Mouse (Mus musculus) intestine, embryonic 16.5 days (tissue): ENCODE data around the gene Bahcc1. TPM values are rescaled to one million over a fixed set of nuclear protein-coding genes. Genes with fewer than 3 reads are reported as not detected.

Experiments used
- ATAC-seq: fragments of 200-750 bp; cut with Nextera tagmentation; 2 replicates; pipeline ENCODE4 v1.8.0; 2017; ENCODE audit warnings: moderate TSS enrichment, moderate library complexity
- H3K27ac ChIP-seq: fragments of 300-500 bp; sonication (generic); 2 replicates; pipeline ENCODE4 v1.5.1; 2014; ENCODE audit warnings: mild to moderate bottlenecking, low read length
- H3K27me3 ChIP-seq: fragments of 300-500 bp; sonication (generic); replicated peaks from 2 replicates; pipeline ENCODE4 v1.6.1; 2014; ENCODE audit warnings: low read length, control low read depth, mixed read lengths; ENCODE audit not compliant: control insufficient read depth, insufficient read depth
- H3K36me3 ChIP-seq: fragments of 300-500 bp; sonication (generic); 2 replicates; pipeline ENCODE4 v1.6.1; 2014; ENCODE audit warnings: low read length, control low read depth; ENCODE audit not compliant: control insufficient read depth, insufficient read depth
- H3K4me1 ChIP-seq: fragments of 300-500 bp; sonication (generic); 2 replicates; pipeline ENCODE4 v1.6.1; 2014; ENCODE audit warnings: low read length, control low read depth, mixed read lengths; ENCODE audit not compliant: control insufficient read depth, insufficient read depth
- H3K4me2 ChIP-seq: fragments of 300-500 bp; sonication (generic); 2 replicates; pipeline ENCODE4 v1.6.1; 2014; ENCODE audit warnings: low read depth, low read length, control low read depth
- H3K4me3 ChIP-seq: fragments of 300-500 bp; sonication (generic); 2 replicates; pipeline ENCODE4 v1.5.1; 2014; ENCODE audit warnings: mild to moderate bottlenecking, low read length
- H3K9ac ChIP-seq: fragments of 300-500 bp; sonication (generic); 2 replicates; pipeline ENCODE4 v1.6.1; 2014; ENCODE audit warnings: low read depth, low read length
- H3K9me3 ChIP-seq: fragments of 300-500 bp; sonication (generic); 2 replicates; pipeline ENCODE4 v1.6.1; 2016; ENCODE audit warnings: low read length, control low read depth; ENCODE audit not compliant: control insufficient read depth
- WGBS: fragments of 180-500 bp; shearing (Covaris S2); extraction: QIAGEN DNeasy Blood & Tissue Kit; methylation state at CpG from one replicate; pipeline ENCODE4 v1.1.7; 2014; 5-methylcytosine and 5-hydroxymethylcytosine counted together
- polyA plus RNA-seq: library from polyadenylated mRNA; unstranded; fragments of >200 nt; fragmentation: Nextera tagmentation; extraction: Ambion mirVana; gene quantifications from 2 replicates; pipeline ENCODE4 v1.2.1, GENCODE M21; 2015

Bahcc1 gene
- polyA plus RNA-seq, 1 experiment from 2014 or later, result 5.7 TPM

DNA sequence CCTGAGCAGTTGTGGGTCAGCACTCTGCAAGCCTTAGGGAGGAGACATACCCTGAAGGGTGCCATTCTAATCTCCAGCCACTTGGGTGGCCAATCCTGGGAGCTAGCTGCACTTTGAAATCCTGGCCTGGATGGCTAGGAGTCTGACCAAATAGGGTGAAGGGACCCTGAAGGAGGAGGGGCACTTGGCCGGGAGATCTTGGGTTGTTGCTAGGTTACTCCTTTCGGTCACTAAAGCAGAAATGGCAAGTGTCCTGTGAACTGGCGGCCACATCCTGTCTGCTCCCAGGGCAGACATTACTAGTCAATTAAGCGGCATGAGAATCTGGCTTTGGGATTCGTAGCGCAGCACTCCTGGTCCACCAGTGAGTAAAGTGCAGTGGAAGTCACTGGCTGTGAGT, 31.3 kb downstream of the Bahcc1 start:
- Histone ChIP-seq H3K27me3 (no peaks in the 10 kb centered on the region), H3K27ac (no peak overlapping the region), H3K4me3 (no peak overlapping the region), H3K9ac (no peak overlapping the region), H3K9me3 (no peaks in the 10 kb centered on the region), H3K4me1 (peaks cover 66% of the 10 kb centered on the region), H3K4me2 (no peak overlapping the region), H3K36me3 (no peaks in the 10 kb centered on the region)
- ATAC-seq, result no peak
- 62% methylated on average over 6 of the region's 6 CpGs for WGBS

DNA sequence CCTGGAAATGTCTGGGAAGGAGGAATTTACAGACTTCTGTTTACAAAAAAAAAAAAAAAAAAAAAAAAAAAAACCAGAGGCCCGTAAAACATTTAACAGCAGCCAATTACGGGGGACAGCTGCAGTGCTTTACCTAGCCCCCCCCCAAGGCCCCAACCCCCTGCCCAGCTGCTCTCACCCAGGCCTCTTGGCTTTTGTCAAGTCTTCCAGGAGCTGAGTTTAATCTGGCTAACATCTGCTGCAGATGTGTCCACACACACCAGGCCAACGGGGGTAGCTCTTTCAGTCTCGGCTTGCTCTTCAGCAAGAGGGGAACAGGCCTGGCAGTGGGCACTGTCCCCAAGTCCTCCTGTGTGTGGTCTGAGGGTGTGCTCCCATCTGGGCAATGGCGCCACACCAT, 32.7 kb downstream of the Bahcc1 start:
- H3K4me1 ChIP-seq, result peaks cover 63% of the 10 kb centered on the region
- no peaks in the 10 kb centered on the region for H3K27me3 ChIP-seq
- 41% methylated on average over 5 of the region's 5 CpGs for WGBS
- no peak for ATAC-seq
- H3K9me3 ChIP-seq, result no peaks in the 10 kb centered on the region
- H3K9ac ChIP-seq, result peak overlapping the region; percentile 40; the same call in 1 of the 2 replicates
- H3K4me2 ChIP-seq, result no peak overlapping the region
- H3K27ac ChIP-seq, result no peak overlapping the region
- H3K36me3 ChIP-seq, result peaks cover 3% of the 10 kb centered on the region; the same call in 1 of the 2 replicates
- H3K4me3 ChIP-seq, result no peak overlapping the region

DNA sequence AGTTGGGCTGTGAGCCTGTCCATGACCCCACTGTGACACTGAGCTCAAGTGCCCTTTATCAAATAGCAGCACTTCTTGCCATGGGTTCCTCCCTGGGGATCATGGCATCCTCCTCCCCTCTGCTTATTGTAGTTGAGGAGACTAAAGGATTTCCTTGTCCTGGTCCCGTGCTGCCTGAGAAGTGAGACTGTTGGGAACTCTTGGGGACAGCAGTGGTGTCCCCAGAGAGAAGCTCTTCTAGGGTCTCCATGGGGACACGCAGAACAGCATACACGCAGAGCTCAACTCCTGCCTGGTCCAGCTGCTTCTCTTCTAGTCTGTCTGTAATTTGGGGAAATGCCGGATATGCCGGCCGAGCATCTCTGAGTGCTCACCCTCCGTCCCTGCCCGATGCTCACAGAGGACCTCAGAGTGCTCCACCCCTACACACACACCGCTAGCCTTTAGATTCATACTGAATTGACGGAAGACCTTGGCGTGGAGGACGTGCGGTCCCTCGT, 33.6 kb downstream of the Bahcc1 start:
- Histone ChIP-seq H3K4me3 (no peak overlapping the region), H3K27me3 (no peaks in the 10 kb centered on the region), H3K4me2 (no peak overlapping the region), H3K9ac (no peak overlapping the region), H3K27ac (no peak overlapping the region), H3K36me3 (peaks cover 3% of the 10 kb centered on the region; the same call in 1 of the 2 replicates), H3K9me3 (no peaks in the 10 kb centered on the region), H3K4me1 (peaks cover 57% of the 10 kb centered on the region)
- WGBS, result 77% methylated on average over 14 of the region's 14 CpGs
- ATAC-seq, result no peak

DNA sequence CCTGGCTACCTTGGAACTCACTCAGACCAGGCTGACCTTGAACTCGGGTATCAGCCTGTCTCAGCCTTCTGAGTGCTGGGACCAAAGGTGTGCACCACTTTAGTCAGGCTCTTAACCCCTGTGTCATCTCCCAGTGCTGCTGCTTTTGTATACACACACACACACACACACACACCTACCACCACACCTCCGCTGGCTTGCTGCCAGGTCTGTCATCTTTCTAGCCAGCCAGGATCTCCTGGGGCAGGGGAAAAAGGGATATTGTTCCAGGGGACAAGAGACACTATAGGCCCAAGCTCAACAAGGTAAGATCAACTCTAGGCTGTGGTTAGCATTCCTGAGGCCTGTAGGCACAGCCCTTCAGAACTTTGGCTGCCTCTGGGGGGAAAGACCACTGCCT, 34.5 kb downstream of the Bahcc1 start:
- Histone ChIP-seq H3K27ac (no peak overlapping the region), H3K9ac (no peak overlapping the region), H3K4me3 (no peak overlapping the region), H3K9me3 (no peaks in the 10 kb centered on the region), H3K4me1 (peaks cover 48% of the 10 kb centered on the region), H3K27me3 (no peaks in the 10 kb centered on the region), H3K36me3 (peaks cover 8% of the 10 kb centered on the region), H3K4me2 (no peak overlapping the region)
- no peak for ATAC-seq
- WGBS, result 77% methylated on average over 2 of the region's 2 CpGs

DNA sequence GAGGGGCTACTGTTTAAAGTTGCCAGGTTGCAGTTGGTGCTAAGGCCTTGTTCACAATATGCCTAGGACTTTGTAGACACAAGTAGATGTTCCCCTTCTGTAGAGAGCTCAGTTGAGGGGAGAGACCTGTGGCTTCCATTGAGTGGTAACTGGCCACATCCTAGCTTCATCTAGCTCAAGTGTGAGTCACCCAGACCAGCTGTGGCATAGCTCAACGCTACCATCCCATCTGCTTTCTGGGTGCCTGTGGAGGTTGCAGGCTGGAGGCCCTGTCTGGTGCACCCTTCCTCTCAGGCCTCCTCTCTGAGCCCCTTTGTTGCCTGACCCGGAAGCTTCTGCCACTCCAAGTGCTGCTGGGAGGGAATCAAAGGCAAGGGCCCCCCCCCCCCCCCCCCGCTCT, 34.9 kb downstream of the Bahcc1 start:
- H3K4me3 ChIP-seq, result no peak overlapping the region
- no peaks in the 10 kb centered on the region for H3K27me3 ChIP-seq
- ATAC-seq, result no peak
- H3K4me1 ChIP-seq, result peaks cover 44% of the 10 kb centered on the region
- H3K9me3 ChIP-seq, result no peaks in the 10 kb centered on the region
- no peak overlapping the region for H3K4me2 ChIP-seq
- H3K27ac ChIP-seq, result no peak overlapping the region
- no peak overlapping the region for H3K9ac ChIP-seq
- peaks cover 8% of the 10 kb centered on the region for H3K36me3 ChIP-seq
- WGBS, result 77% methylated on average over 2 of the region's 3 CpGs

DNA sequence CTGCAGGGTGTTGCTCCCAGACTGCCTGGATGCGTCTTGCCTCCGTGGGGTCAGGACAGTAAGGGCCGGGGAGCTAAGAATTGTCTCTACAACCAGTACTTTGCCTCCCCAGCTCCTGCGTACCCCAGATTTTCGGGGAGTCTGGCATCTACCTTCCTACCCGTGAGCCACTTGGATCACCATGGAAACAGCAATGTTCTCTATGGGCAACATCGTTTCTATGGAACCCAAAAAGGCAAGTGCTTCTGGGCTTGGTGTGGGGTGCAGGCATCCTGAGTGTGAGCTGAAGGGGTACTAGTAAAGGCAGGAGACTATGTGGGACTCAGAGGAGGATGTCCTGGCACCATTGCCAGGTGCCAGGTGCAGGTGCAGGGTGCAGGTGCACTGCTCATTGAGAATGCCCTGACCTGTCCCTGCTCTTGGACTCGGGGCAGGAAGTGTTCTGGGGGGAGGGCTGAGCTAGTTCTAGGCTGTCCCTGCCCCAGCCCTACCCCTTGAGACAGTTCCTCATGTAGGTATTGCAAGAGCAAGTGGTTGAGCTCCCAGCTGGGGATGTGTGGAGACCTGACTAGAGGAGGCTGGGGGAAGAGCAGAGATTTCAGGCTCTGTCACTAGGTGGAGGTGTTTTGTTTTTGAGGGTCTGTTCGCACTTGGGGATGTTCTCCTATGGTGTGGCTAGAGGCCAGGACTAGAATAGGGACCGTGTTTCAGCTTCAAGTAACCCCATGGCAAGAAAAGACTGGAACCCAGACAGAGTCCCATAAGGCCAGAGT, 35.6 kb downstream of the Bahcc1 start:
- Histone ChIP-seq H3K27me3 (no peaks in the 10 kb centered on the region), H3K4me2 (no peak overlapping the region), H3K36me3 (peaks cover 8% of the 10 kb centered on the region), H3K9ac (no peak overlapping the region), H3K4me1 (peaks cover 42% of the 10 kb centered on the region), H3K27ac (no peak overlapping the region), H3K4me3 (no peak overlapping the region), H3K9me3 (no peaks in the 10 kb centered on the region)
- WGBS, result 83% methylated on average over 10 of the region's 10 CpGs
- no peak for ATAC-seq

DNA sequence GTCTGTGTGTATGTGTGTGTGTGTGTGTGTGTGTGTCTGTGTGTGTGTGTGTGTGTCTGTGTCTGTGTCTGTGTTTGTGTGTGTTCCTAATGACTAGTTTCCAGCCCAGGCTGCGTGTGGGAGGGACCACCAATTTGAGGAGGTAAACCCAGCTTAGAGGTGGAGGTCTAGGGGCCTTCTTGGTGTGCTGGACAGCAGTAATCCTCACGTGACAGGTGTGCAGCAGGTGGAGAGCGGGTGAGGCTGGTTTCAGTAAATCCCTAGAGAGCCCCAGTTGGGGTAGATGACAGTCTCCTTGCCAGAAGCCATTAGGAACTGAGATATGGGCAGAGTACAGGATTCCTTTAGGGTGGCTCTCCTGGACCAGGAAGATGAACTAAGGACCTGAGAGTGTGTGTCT, 36.3 kb downstream of the Bahcc1 start:
- no peak for ATAC-seq
- H3K27me3 ChIP-seq, result no peaks in the 10 kb centered on the region
- no peaks in the 10 kb centered on the region for H3K9me3 ChIP-seq
- H3K9ac ChIP-seq, result no peak overlapping the region
- no peak overlapping the region for H3K27ac ChIP-seq
- peaks cover 9% of the 10 kb centered on the region for H3K36me3 ChIP-seq
- peaks cover 37% of the 10 kb centered on the region for H3K4me1 ChIP-seq
- no peak overlapping the region for H3K4me3 ChIP-seq
- H3K4me2 ChIP-seq, result no peak overlapping the region
- WGBS, result 90% methylated on average over 3 of the region's 3 CpGs

DNA sequence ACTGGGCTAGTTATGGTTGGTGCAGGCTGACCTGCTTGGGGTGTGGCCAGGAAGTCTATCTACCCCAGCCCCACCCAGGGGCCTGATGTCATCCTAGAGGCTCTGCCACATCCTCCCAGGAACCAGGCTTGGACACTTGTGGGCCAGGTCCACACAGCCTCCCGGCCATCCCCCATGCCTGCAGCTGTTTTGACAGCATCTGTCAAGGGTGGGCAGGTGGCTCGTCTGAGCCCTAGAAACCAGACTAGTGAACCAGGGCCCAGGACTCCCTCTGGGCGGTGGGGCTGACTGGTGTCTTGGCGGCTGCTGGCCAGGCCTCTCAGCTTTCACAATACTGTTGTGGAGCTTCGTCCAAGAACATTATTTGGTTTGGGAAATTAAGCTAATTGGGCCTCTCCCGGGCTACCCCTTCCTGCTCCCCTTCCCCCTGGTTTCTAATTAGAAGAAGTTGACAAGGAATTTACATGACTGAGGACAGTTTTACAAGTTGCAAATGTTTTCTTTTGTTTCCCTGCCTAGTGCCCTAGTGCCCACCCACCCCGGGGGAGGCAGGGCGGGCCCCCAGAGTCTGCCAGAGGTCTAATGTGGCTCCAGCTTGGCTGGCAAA, 36.9 kb downstream of the Bahcc1 start:
- Histone ChIP-seq H3K36me3 (peaks cover 15% of the 10 kb centered on the region), H3K27ac (no peak overlapping the region), H3K9ac (no peak overlapping the region), H3K9me3 (no peaks in the 10 kb centered on the region), H3K27me3 (no peaks in the 10 kb centered on the region), H3K4me2 (no peak overlapping the region), H3K4me1 (peaks cover 31% of the 10 kb centered on the region), H3K4me3 (no peak overlapping the region)
- WGBS, result 72% methylated on average over 8 of the region's 8 CpGs
- peak; percentile 26; the same call in 1 of the 2 replicates for ATAC-seq

DNA sequence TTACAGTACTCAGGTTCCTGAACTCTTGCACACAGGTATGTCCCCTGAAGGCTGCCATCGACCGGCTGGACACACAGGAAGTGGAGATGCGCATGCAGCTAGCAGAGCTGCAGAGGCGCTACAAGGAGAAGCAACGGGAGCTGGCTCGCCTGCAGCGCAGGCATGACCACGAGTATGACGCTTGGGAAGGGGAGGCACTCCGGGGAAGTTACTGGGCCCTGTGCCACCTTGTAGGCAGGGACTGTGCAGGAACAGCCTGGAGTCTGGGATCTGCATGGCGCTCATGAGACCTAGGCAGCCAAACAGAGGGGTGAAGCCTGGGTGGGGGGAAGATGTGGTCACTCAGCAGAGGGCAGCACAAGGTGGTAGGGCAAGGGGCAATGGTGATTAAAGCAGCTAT, 46.6 kb downstream of the Bahcc1 start:
- no peak for ATAC-seq
- H3K27ac ChIP-seq, result no peak overlapping the region
- H3K36me3 ChIP-seq, result peaks cover 26% of the 10 kb centered on the region
- no peaks in the 10 kb centered on the region for H3K27me3 ChIP-seq
- no peak overlapping the region for H3K4me3 ChIP-seq
- 83% methylated on average over 11 of the region's 11 CpGs for WGBS
- no peaks in the 10 kb centered on the region for H3K4me1 ChIP-seq
- no peaks in the 10 kb centered on the region for H3K9me3 ChIP-seq
- no peak overlapping the region for H3K4me2 ChIP-seq
- 0 out of 2 replicates have a peak overlapping the region, but pooled peaks have one; percentile 18 for H3K9ac ChIP-seq
